Mouse (Mus musculus) olfactory bulb, adult 2 months (tissue): ENCODE measurements around the gene H2-T23.
"Not testable (repeated sequence)": the region's sequence is repeated elsewhere in the genome, so short reads cannot be mapped to it uniquely, and the experiment has no call there.

Experiments used
- CTCF ChIP-seq: fragments of 200-500 bp; IDR thresholded peaks from 2 replicates; pipeline ENCODE4 v1.5.1; 2012; ENCODE audit warnings: low read depth, mild to moderate bottlenecking, low read length, moderate library complexity; ENCODE audit not compliant: insufficient read depth
- POLR2A ChIP-seq: fragments of 200-500 bp; IDR thresholded peaks from 2 replicates; pipeline ENCODE4 v1.6.1; 2012; ENCODE audit warnings: mild to moderate bottlenecking, low read depth, low read length, moderate library complexity; ENCODE audit not compliant: insufficient read depth

- TF ChIP-seq CTCF, POLR2A: not testable (repeated sequence)
These were observed 1.9 kb upstream of the H2-T23 start for GRCm38 (mm10) chr17:36034524-36034923.
